Mouse (Mus musculus) CH12.LX (cell line): ENCODE results near the gene Kat7. TPM values are rescaled to one million over a fixed set of nuclear protein-coding genes. Genes with fewer than 3 reads are reported as not detected.

Experiments used
- DNase-seq: peaks from one replicate; pipeline ENCODE4 v3.0.0-alpha.2; 2013; ENCODE audit errors: extremely low read depth
- H3K27ac ChIP-seq: 2 replicates; pipeline ENCODE4 v1.5.1; 2012; ENCODE audit warnings: low read depth, mild to moderate bottlenecking, control low read depth, moderate library complexity; ENCODE audit not compliant: insufficient read depth
- H3K27me3 ChIP-seq: replicated peaks from 2 replicates; pipeline ENCODE3; 2012; ENCODE audit warnings: inconsistent platforms
- H3K36me3 ChIP-seq, 2 experiments: replicated peaks in 1 of 2; 2 replicates each; pipeline versions ENCODE3 to v1.6.1; 2012; ENCODE audit warnings: inconsistent platforms in 1 of 2, low read length in 1 of 2, mild to moderate bottlenecking in 1 of 2, mixed read lengths in 1 of 2, moderate library complexity in 1 of 2; ENCODE audit not compliant: control insufficient read depth in 1 of 2, insufficient read depth in 1 of 2
- H3K4me1 ChIP-seq, 2 experiments: 2 replicates each; pipeline ENCODE4 v1.6.1; 2012; ENCODE audit warnings: inconsistent platforms in 1 of 2, moderate library complexity in 1 of 2; ENCODE audit not compliant: insufficient read depth in 2 of 2, control insufficient read depth in 1 of 2
- H3K4me2 ChIP-seq: 2 replicates; pipeline ENCODE4 v1.6.1; 2012; ENCODE audit warnings: low read depth, mild to moderate bottlenecking, control low read depth; ENCODE audit not compliant: poor library complexity, insufficient read depth, severe bottlenecking
- H3K4me3 ChIP-seq, 3 experiments: fragments of 150-350 bp in 1 of 3; sonication (generic) in 1 of 3; replicated peaks in 1 of 3; 2 replicates each; pipeline versions ENCODE3 to v1.5.1; 2011 to 2012; ENCODE audit warnings: low read depth in 2 of 3, low read length in 2 of 3, mild to moderate bottlenecking in 2 of 3, moderate library complexity in 2 of 3, control low read depth in 1 of 3, improper control_type of control experiment in 1 of 3, inconsistent platforms in 1 of 3, mixed read lengths in 1 of 3; ENCODE audit not compliant: poor library complexity in 1 of 3
- H3K79me2 ChIP-seq: replicated peaks from 2 replicates; pipeline ENCODE4 v1.6.1; 2012; ENCODE audit warnings: mild to moderate bottlenecking, moderate library complexity; ENCODE audit not compliant: control insufficient read depth, poor library complexity, insufficient read depth, severe bottlenecking; ENCODE audit errors: extremely low read depth
- H3K9ac ChIP-seq: 2 replicates; pipeline ENCODE4 v1.6.1; 2012; ENCODE audit warnings: low read depth, mild to moderate bottlenecking, control low read depth, moderate library complexity; ENCODE audit not compliant: insufficient read depth
- H3K9me3 ChIP-seq: replicated peaks from 2 replicates; pipeline ENCODE3; 2012; ENCODE audit warnings: low read length, inconsistent platforms, mixed read lengths
- BHLHE40 ChIP-seq: IDR thresholded peaks from 2 replicates; pipeline ENCODE4 v1.6.1; 2011; ENCODE audit warnings: mild to moderate bottlenecking, low read depth, low read length, improper control_type of control experiment
- CHD2 ChIP-seq: IDR thresholded peaks from 2 replicates; pipeline ENCODE4 v1.6.1; 2011; ENCODE audit warnings: low read length, improper control_type of control experiment
- E2F4 ChIP-seq: IDR thresholded peaks from 2 replicates; pipeline ENCODE4 v1.6.1; 2011; ENCODE audit warnings: low read depth, low read length, improper control_type of control experiment; ENCODE audit not compliant: insufficient replicate concordance
- ELF1 ChIP-seq: IDR thresholded peaks from 2 replicates; pipeline ENCODE4 v1.6.1; 2014; ENCODE audit warnings: low read depth, mild to moderate bottlenecking, inconsistent platforms, low read length, improper control_type of control experiment
- EP300 ChIP-seq: IDR thresholded peaks from 2 replicates; pipeline ENCODE4 v1.6.1; 2011; ENCODE audit warnings: low read length, improper control_type of control experiment
- ETS1 ChIP-seq: conservative IDR thresholded peaks from 2 replicates; pipeline ENCODE4 v1.6.1; 2012; ENCODE audit warnings: low read depth, mild to moderate bottlenecking, inconsistent platforms, low read length, improper control_type of control experiment, moderate library complexity
- GABPA ChIP-seq: IDR thresholded peaks from 2 replicates; pipeline ENCODE4 v1.6.1; 2012; ENCODE audit warnings: low read depth, low read length, improper control_type of control experiment, inconsistent platforms; ENCODE audit not compliant: insufficient replicate concordance
- HCFC1 ChIP-seq: IDR thresholded peaks from 2 replicates; pipeline ENCODE4 v1.6.1; 2012; ENCODE audit warnings: low read depth, mild to moderate bottlenecking, inconsistent platforms, low read length, improper control_type of control experiment
- JUN ChIP-seq: IDR thresholded peaks from 2 replicates; pipeline ENCODE4 v1.6.1; 2011; ENCODE audit warnings: low read depth, mild to moderate bottlenecking, low read length, improper control_type of control experiment, moderate library complexity; ENCODE audit not compliant: insufficient read depth
- JUND ChIP-seq: conservative IDR thresholded peaks from 2 replicates; pipeline ENCODE4 v1.6.1; 2011; ENCODE audit warnings: low read depth, low read length, improper control_type of control experiment
- KAT2A ChIP-seq: IDR thresholded peaks from 2 replicates; pipeline ENCODE4 v1.6.1; 2012; ENCODE audit warnings: low read length, improper control_type of control experiment, inconsistent platforms; ENCODE audit not compliant: insufficient replicate concordance
- MAFK ChIP-seq: IDR thresholded peaks from 2 replicates; pipeline ENCODE4 v1.6.1; 2011; ENCODE audit warnings: low read length, improper control_type of control experiment; ENCODE audit not compliant: insufficient replicate concordance
- MAX ChIP-seq: IDR thresholded peaks from 2 replicates; pipeline ENCODE4 v1.6.1; 2011; ENCODE audit warnings: low read length, improper control_type of control experiment
- MAZ ChIP-seq: IDR thresholded peaks from 2 replicates; pipeline ENCODE4 v1.6.1; 2012; ENCODE audit warnings: low read depth, mild to moderate bottlenecking, inconsistent platforms, low read length, improper control_type of control experiment, moderate library complexity
- MXI1 ChIP-seq: IDR thresholded peaks from 2 replicates; pipeline ENCODE4 v1.6.1; 2011; ENCODE audit warnings: mild to moderate bottlenecking, low read depth, low read length, improper control_type of control experiment
- MYC ChIP-seq: IDR thresholded peaks from 2 replicates; pipeline ENCODE4 v1.6.1; 2011; ENCODE audit warnings: low read depth, mild to moderate bottlenecking, improper control_type of control experiment, low read length
- NELFE ChIP-seq: IDR thresholded peaks from 2 replicates; pipeline ENCODE4 v1.6.1; 2011; ENCODE audit warnings: low read depth, low read length, improper control_type of control experiment
- PAX5 ChIP-seq: IDR thresholded peaks from 2 replicates; pipeline ENCODE4 v1.6.1; 2012; ENCODE audit warnings: low read length, inconsistent platforms, mixed read lengths
- POLR2AphosphoS2 ChIP-seq: IDR thresholded peaks from 2 replicates; pipeline ENCODE4 v1.6.1; 2011; ENCODE audit warnings: low read depth, low read length, improper control_type of control experiment
- RAD21 ChIP-seq: IDR thresholded peaks from 2 replicates; pipeline ENCODE4 v1.6.1; 2011; ENCODE audit warnings: low read depth, mild to moderate bottlenecking, low read length, improper control_type of control experiment, moderate library complexity
- RCOR1 ChIP-seq: conservative IDR thresholded peaks from 2 replicates; pipeline ENCODE4 v1.6.1; 2012; ENCODE audit warnings: low read depth, mild to moderate bottlenecking, inconsistent platforms, low read length, improper control_type of control experiment
- SMC3 ChIP-seq: IDR thresholded peaks from 2 replicates; pipeline ENCODE4 v1.6.1; 2011; ENCODE audit warnings: low read depth, low read length, improper control_type of control experiment
- TBP ChIP-seq: conservative IDR thresholded peaks from 2 replicates; pipeline ENCODE4 v1.6.1; 2011; ENCODE audit warnings: low read depth, low read length, improper control_type of control experiment
- TCF12 ChIP-seq: IDR thresholded peaks from 2 replicates; pipeline ENCODE4 v1.6.1; 2014; ENCODE audit warnings: low read depth, mild to moderate bottlenecking, inconsistent platforms, low read length, improper control_type of control experiment
- UBTF ChIP-seq: IDR thresholded peaks from 2 replicates; pipeline ENCODE4 v1.6.1; 2012; ENCODE audit warnings: low read depth, mild to moderate bottlenecking, inconsistent platforms, low read length, improper control_type of control experiment, moderate library complexity
- USF1 ChIP-seq: IDR thresholded peaks from 2 replicates; pipeline ENCODE4 v1.6.1; 2014; ENCODE audit warnings: low read depth, mild to moderate bottlenecking, inconsistent platforms, low read length, improper control_type of control experiment
- USF2 ChIP-seq: conservative IDR thresholded peaks from 2 replicates; pipeline ENCODE4 v1.6.1; 2011; ENCODE audit warnings: low read depth, low read length, improper control_type of control experiment
- ZC3H11A ChIP-seq: IDR thresholded peaks from 2 replicates; pipeline ENCODE4 v1.6.1; 2012; ENCODE audit warnings: low read depth, mild to moderate bottlenecking, inconsistent platforms, low read length, improper control_type of control experiment
- ZKSCAN1 ChIP-seq: IDR thresholded peaks from 2 replicates; pipeline ENCODE4 v1.6.1; 2012; ENCODE audit warnings: low read depth, inconsistent platforms, low read length, improper control_type of control experiment, borderline replicate concordance
- ZMIZ1 ChIP-seq: IDR thresholded peaks from 2 replicates; pipeline ENCODE4 v1.6.1; 2012; ENCODE audit warnings: low read depth, mild to moderate bottlenecking, inconsistent platforms, low read length, improper control_type of control experiment
- ZNF384 ChIP-seq: IDR thresholded peaks from 2 replicates; pipeline ENCODE4 v1.6.1; 2012; ENCODE audit warnings: low read depth, low read length, improper control_type of control experiment, inconsistent platforms
- dilution Hi-C: fragments of 300-500 bp; cut with MboI; formaldehyde crosslinking; loops from 2 replicates; pipeline ENCODE4 v1.14.3; 2020; ENCODE audit warnings: low sequenced_read_pairs; ENCODE audit not compliant: extremely low pct_unique_long_range_greater_than_20kb, extremely low pct_ligation_motif_present
- in situ Hi-C: fragments of 300-500 bp; cut with MboI; formaldehyde crosslinking; loops from 3 replicates; pipeline ENCODE4 v1.14.3; 2019; ENCODE audit warnings: low sequenced_read_pairs, low pct_ligation_motif_present, low pct_unique_long_range_greater_than_20kb, mixed read lengths
- polyA plus RNA-seq: library from polyadenylated mRNA; unstranded; fragments of >175 nt; gene quantifications from 2 replicates; pipeline ENCODE4 v1.2.1, GENCODE M21; 2012; ENCODE audit warnings: low read depth; ENCODE audit not compliant: insufficient read length
- total RNA-seq, 2 experiments: library from RNA; depleted of rRNA; stranded (reverse); fragments of 300-350 nt in 1 of 2; fragments of >200 nt in 1 of 2; gene quantifications; 2 replicates each; pipeline ENCODE4 v1.2.3; 2012 to 2014

Gene Kat7
- total and polyA plus RNA-seq, 3 experiments = 59.5 to 90.2 (median 66.7) TPM

DNA sequence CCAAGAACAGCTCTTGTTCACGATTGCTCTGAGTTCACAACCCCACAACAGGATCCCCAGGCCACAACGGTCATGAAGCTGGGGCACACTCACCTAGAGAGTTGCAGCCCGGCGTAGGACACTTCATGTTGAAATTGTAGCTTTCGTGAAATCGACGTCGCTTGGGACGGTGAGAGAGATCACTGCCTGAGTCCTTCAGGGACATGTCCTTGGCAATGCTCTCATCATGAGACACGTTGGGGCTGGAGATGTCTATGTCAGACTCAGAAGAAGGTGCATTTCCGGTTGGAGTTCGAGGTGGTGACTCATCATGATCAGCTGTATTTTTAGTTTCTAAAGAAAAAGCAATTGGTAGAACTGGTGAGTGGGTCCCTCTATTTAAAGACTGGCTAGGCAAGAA is 10.2 kb downstream of the Kat7 start:
- no peak overlapping the region for H3K9ac ChIP-seq
- H3K36me3 ChIP-seq = peaks cover 50 to 84% of the 10 kb centered on the region in 2 experiments
- H3K27me3 ChIP-seq = no peaks in the 10 kb centered on the region
- no peak overlapping the region for H3K4me3 ChIP-seq
- peaks cover 45% of the 10 kb centered on the region for H3K79me2 ChIP-seq
- dilution Hi-C loops = no loop called here
- DNase-seq = no peak
- peaks cover 4 to 12% of the 10 kb centered on the region in 2 experiments for H3K4me1 ChIP-seq
- in situ Hi-C loops = loop anchor here (5.0 kb wide), 1 partner anchor 38 kb away; the partner anchor contains the start of gene Tac4
- peak overlapping the region; percentile 60 for H3K27ac ChIP-seq
- TF ChIP-seq ZMIZ1 (no peak), ETS1 (0 out of 2 replicates have a peak, but pooled peaks have one; percentile 29), JUND (peak; percentile 39; the same call in 1 of the 2 replicates), NELFE (no peak)
- TF ChIP-seq, all 38 proteins: peak for 2
- Histone ChIP-seq H3K9me3 (no peaks in the 10 kb centered on the region), H3K4me2 (no peak overlapping the region)

DNA sequence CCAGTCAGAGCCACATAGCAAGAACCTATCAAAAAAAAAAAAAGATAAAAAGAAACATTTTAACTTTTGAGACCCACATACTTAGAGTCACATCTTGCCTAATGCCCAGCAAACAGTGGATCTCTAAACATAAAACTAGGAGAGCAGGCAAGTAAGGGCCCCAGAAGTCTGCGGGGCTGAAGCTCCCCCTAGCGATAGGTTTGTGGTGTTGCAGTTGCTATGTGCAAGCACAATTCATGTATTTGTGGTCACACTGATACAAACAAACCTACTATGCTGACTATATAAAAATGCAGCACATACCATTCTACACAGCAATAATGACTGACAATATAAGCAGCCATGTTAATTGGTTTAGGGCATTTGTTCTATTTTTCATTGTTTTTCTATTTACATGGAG is 11.9 kb downstream of the Kat7 start:
- peak; percentile 63 for DNase-seq
- no peak overlapping the region for H3K4me2 ChIP-seq
- H3K4me3 ChIP-seq = no peak overlapping the region
- H3K79me2 ChIP-seq = peaks cover 36% of the 10 kb centered on the region
- H3K27me3 ChIP-seq = no peaks in the 10 kb centered on the region
- no peak overlapping the region for H3K27ac ChIP-seq
- peaks cover 14 to 30% of the 10 kb centered on the region in 2 experiments for H3K4me1 ChIP-seq
- no peak overlapping the region for H3K9ac ChIP-seq
- H3K36me3 ChIP-seq = peaks cover 52 to 77% of the 10 kb centered on the region in 2 experiments
- dilution Hi-C loops = no loop called here
- in situ Hi-C loops = loop anchor here (5.0 kb wide), 1 partner anchor 36 kb away; the partner anchor contains the start of gene Tac4
- H3K9me3 ChIP-seq = no peaks in the 10 kb centered on the region
- TF ChIP-seq MXI1 (peak; percentile 53; the same call in 1 of the 2 replicates), BHLHE40 (peak; percentile 27), HCFC1 (peak; percentile 43; the same call in 1 of the 2 replicates), TCF12 (peak; percentile 24; the same call in 1 of the 2 replicates), CHD2 (no peak), PAX5 (no peak), JUN (no peak), MAZ (peak; percentile 53; the same call in 1 of the 2 replicates), KAT2A (no peak), POLR2AphosphoS2 (peak; percentile 43; the same call in 1 of the 2 replicates), ELF1 (no peak), E2F4 (no peak), GABPA (no peak), SMC3 (peak; percentile 79), TBP (no peak), RCOR1 (0 out of 2 replicates have a peak, but pooled peaks have one; percentile 22), ZC3H11A (no peak), MAX (0 out of 2 replicates have a peak, but pooled peaks have one; percentile 37), ZKSCAN1 (peak; percentile 54), USF1 (no peak), USF2 (no peak), MYC (peak; percentile 62; the same call in 1 of the 2 replicates), MAFK (no peak), EP300 (0 out of 2 replicates have a peak, but pooled peaks have one; percentile 27), RAD21 (peak; percentile 86), UBTF (no peak), JUND (no peak; the same call in 1 of the 2 replicates), ZNF384 (peak; percentile 32; the same call in 1 of the 2 replicates), NELFE (peak; percentile 52; the same call in 1 of the 2 replicates), ZMIZ1 (0 out of 2 replicates have a peak, but pooled peaks have one; percentile 45)
